Mouse (Mus musculus): ENCODE measurements around the gene Zfp568.

The Zfp568 gene

GRCm38 (mm10) chr7:29989031-29989430 is 5.3 kb downstream of the Zfp568 start:
- DNase-seq (ENCODE audit: low read depth, low spot score) = no peak

- DNase-seq (ENCODE audit: low read depth, low spot score) = no peak
Measured at GRCm38 (mm10) chr7:29992698-29993097, 8.9 kb downstream of the Zfp568 start.

GRCm38 (mm10) chr7:29993340-29993739 is 9.6 kb downstream of the Zfp568 start:
- no peak for DNase-seq (ENCODE audit: low read depth, low spot score)

- DNase-seq (ENCODE audit: low read depth, low spot score) = no peak
Measured at GRCm38 (mm10) chr7:29995134-29995533, 11.4 kb downstream of the Zfp568 start.

GRCm38 (mm10) chr7:30000601-30001000 is 16.8 kb downstream of the Zfp568 start:
- DNase-seq (ENCODE audit: low read depth, low spot score) = no peak

GRCm38 (mm10) chr7:30007601-30008000 is 23.8 kb downstream of the Zfp568 start:
- DNase-seq (ENCODE audit: low read depth, low spot score) = no peak

GRCm38 (mm10) chr7:30008020-30008690 is 24.4 kb downstream of the Zfp568 start:
- DNase-seq (ENCODE audit: low read depth, low spot score) = no peak

GRCm38 (mm10) chr7:30009321-30010085 is 25.7 kb downstream of the Zfp568 start:
- DNase-seq (ENCODE audit: low read depth, low spot score) = no peak

- DNase-seq (ENCODE audit: low read depth, low spot score) = no peak
Measured at GRCm38 (mm10) chr7:30010551-30011195, 26.9 kb downstream of the Zfp568 start.

- DNase-seq (ENCODE audit: low read depth, low spot score) = no peak
Measured at GRCm38 (mm10) chr7:30012956-30013363, 29.2 kb downstream of the Zfp568 start.

GRCm38 (mm10) chr7:30017226-30017625 is 33.5 kb downstream of the Zfp568 start:
- DNase-seq (ENCODE audit: low read depth, low spot score) = no peak

- no peak for DNase-seq (ENCODE audit: low read depth, low spot score)
Measured at GRCm38 (mm10) chr7:30019543-30019942, 35.8 kb downstream of the Zfp568 start.

GRCm38 (mm10) chr7:30023324-30023723 is 39.6 kb downstream of the Zfp568 start:
- no peak for DNase-seq (ENCODE audit: low read depth, low spot score)

- no peak for DNase-seq (ENCODE audit: low read depth, low spot score)
Measured at GRCm38 (mm10) chr7:30023800-30024199, 40.0 kb downstream of the Zfp568 start.

GRCm38 (mm10) chr7:30025358-30025757 is 41.6 kb downstream of the Zfp568 start:
- no peak for DNase-seq (ENCODE audit: low read depth, low spot score)

- DNase-seq (ENCODE audit: low read depth, low spot score) = no peak
Measured at GRCm38 (mm10) chr7:30027331-30027730, 43.6 kb downstream of the Zfp568 start.

GRCm38 (mm10) chr7:30028572-30028971 is 44.8 kb downstream of the Zfp568 start:
- DNase-seq (ENCODE audit: low read depth, low spot score) = no peak

- DNase-seq (ENCODE audit: low read depth, low spot score) = no peak
Measured at GRCm38 (mm10) chr7:30030677-30031076, 46.9 kb downstream of the Zfp568 start.

GRCm38 (mm10) chr7:30031379-30031778 is 47.6 kb downstream of the Zfp568 start:
- peak; percentile 39 for DNase-seq (ENCODE audit: low read depth, low spot score)

- peak; percentile 73 for DNase-seq (ENCODE audit: low read depth, low spot score)
Measured at GRCm38 (mm10) chr7:30034331-30034730, 50.6 kb downstream of the Zfp568 start.

- no peak for DNase-seq (ENCODE audit: low read depth, low spot score)
Measured at GRCm38 (mm10) chr7:30044354-30044753, 60.6 kb downstream of the Zfp568 start.

- no peak for DNase-seq (ENCODE audit: low read depth, low spot score)
Measured at GRCm38 (mm10) chr7:30048126-30048525, 64.4 kb downstream of the Zfp568 start.
